Mouse (Mus musculus) lung, adult 2 months (tissue): ENCODE data around the gene Olfr1412.

Source experiments
- CTCF ChIP-seq: fragments of 200-500 bp; IDR thresholded peaks from 2 replicates; pipeline ENCODE4 v1.5.1; 2011; ENCODE audit warnings: mild to moderate bottlenecking, low read length, control low read depth; ENCODE audit not compliant: insufficient read depth
- POLR2A ChIP-seq: fragments of 200-500 bp; IDR thresholded peaks from 2 replicates; pipeline ENCODE4 v1.6.1; 2011; ENCODE audit warnings: low read depth, mild to moderate bottlenecking, control low read depth, low read length, borderline replicate concordance; ENCODE audit errors: extremely low read depth

DNA sequence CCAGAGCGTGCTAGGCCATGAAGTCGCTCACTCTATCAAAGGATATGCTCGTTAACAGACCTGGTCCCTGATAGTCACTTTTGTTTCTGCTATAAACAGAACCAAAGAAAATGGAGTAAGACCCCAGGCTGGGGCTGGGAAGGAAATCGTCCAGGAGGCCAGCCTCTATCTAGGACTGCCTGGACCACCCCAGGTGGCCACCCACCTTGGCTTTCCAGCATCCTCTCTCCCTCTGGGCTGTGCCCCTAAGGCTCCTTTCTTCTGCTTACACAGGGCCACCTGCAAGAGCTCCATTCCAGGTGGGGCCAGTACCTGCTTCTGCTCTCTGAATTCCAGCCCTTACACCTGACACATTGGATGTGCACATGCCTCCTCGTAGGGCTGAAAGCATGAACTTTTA is 46.6 kb downstream of the Olfr1412 start:
- TF ChIP-seq CTCF: no peak
- no peak for TF ChIP-seq POLR2A
